Mouse (Mus musculus) megakaryocyte, embryonic 14.5 days (primary cell): ENCODE measurements around the gene Sec24b. TPM values are rescaled to one million over a fixed set of nuclear protein-coding genes. Genes with fewer than 3 reads are reported as not detected.

Experiments
- H3K27me3 ChIP-seq: replicated peaks from 2 replicates; pipeline ENCODE3; 2012; ENCODE audit warnings: inconsistent platforms
- H3K36me3 ChIP-seq: replicated peaks from 2 replicates; pipeline ENCODE3; 2012; ENCODE audit warnings: low read length, inconsistent platforms, mixed read lengths
- H3K4me1 ChIP-seq: 2 replicates; pipeline ENCODE4 v1.6.1; 2012; ENCODE audit warnings: inconsistent platforms
- H3K4me3 ChIP-seq: replicated peaks from 2 replicates; pipeline ENCODE3; 2012; ENCODE audit warnings: moderate library complexity, mild to moderate bottlenecking, inconsistent platforms
- H3K9me3 ChIP-seq: 2 replicates; pipeline ENCODE4 v1.6.1; 2012; ENCODE audit warnings: inconsistent platforms
- FLI1 ChIP-seq: IDR thresholded peaks from 2 replicates; pipeline ENCODE4 v1.6.1; 2012; ENCODE audit warnings: low read length, inconsistent platforms, mixed read lengths
- GATA1 ChIP-seq: IDR thresholded peaks from 3 replicates; pipeline ENCODE4 v1.6.1; 2012; ENCODE audit warnings: mixed read lengths, low read length, inconsistent platforms, borderline replicate concordance
- polyA plus RNA-seq: library from polyadenylated mRNA; stranded (reverse); fragments of >175 nt; gene quantifications from 2 replicates; pipeline ENCODE4 v1.2.3, GENCODE M21; 2012; ENCODE audit warnings: low replicate concordance; ENCODE audit not compliant: insufficient read depth

Sec24b gene
- polyA plus RNA-seq, 1 experiment: 52.7 TPM

- H3K4me1 ChIP-seq: peaks cover 4% of the 10 kb centered on the region; the same call in 1 of the 2 replicates
- no peak overlapping the region for H3K4me3 ChIP-seq
- TF ChIP-seq GATA1 (no peak), FLI1 (no peak)
- H3K36me3 ChIP-seq: no peaks in the 10 kb centered on the region
- H3K9me3 ChIP-seq: peaks cover 6% of the 10 kb centered on the region
- peaks cover 9% of the 10 kb centered on the region for H3K27me3 ChIP-seq
These were observed 19.3 kb upstream of the Sec24b start for GRCm38 (mm10) chr3:130080666-130081065.

- peaks cover 9% of the 10 kb centered on the region for H3K27me3 ChIP-seq
- no peak for TF ChIP-seq GATA1
- peaks cover 1% of the 10 kb centered on the region; the same call in 1 of the 2 replicates for H3K9me3 ChIP-seq
- H3K4me1 ChIP-seq: peaks cover 4% of the 10 kb centered on the region; the same call in 1 of the 2 replicates
- no peaks in the 10 kb centered on the region for H3K36me3 ChIP-seq
- H3K4me3 ChIP-seq: no peak overlapping the region
These were observed 18.4 kb upstream of the Sec24b start for GRCm38 (mm10) chr3:130079794-130080193.

GRCm38 (mm10) chr3:130077291-130077690, 15.9 kb upstream of the Sec24b start:
- peaks cover 16% of the 10 kb centered on the region for H3K4me1 ChIP-seq

GRCm38 (mm10) chr3:130075746-130076145, 14.4 kb upstream of the Sec24b start:
- H3K4me1 ChIP-seq: peaks cover 26% of the 10 kb centered on the region
- peaks cover 9% of the 10 kb centered on the region for H3K27me3 ChIP-seq
- no peak for TF ChIP-seq FLI1
- no peak for TF ChIP-seq GATA1
- H3K36me3 ChIP-seq: no peaks in the 10 kb centered on the region
- H3K4me3 ChIP-seq: no peak overlapping the region
- no peaks in the 10 kb centered on the region for H3K9me3 ChIP-seq

More at GRCm38 (mm10) chr3:130077291-130077690, 15.9 kb upstream of the Sec24b start:
- no peaks in the 10 kb centered on the region for H3K9me3 ChIP-seq
- H3K4me3 ChIP-seq: no peak overlapping the region
- H3K36me3 ChIP-seq: no peaks in the 10 kb centered on the region
- peaks cover 13% of the 10 kb centered on the region for H3K27me3 ChIP-seq
- TF ChIP-seq FLI1 (no peak), GATA1 (no peak)

- H3K27me3 ChIP-seq: peaks cover 10% of the 10 kb centered on the region
- no peaks in the 10 kb centered on the region for H3K9me3 ChIP-seq
- H3K4me3 ChIP-seq: no peak overlapping the region
- peaks cover 27% of the 10 kb centered on the region for H3K4me1 ChIP-seq
- H3K36me3 ChIP-seq: no peaks in the 10 kb centered on the region
- TF ChIP-seq FLI1 (no peak), GATA1 (no peak)
These were observed 11.7 kb upstream of the Sec24b start for GRCm38 (mm10) chr3:130073085-130073484.

GRCm38 (mm10) chr3:130071918-130072317, 10.6 kb upstream of the Sec24b start:
- Histone ChIP-seq H3K27me3 (peaks cover 10% of the 10 kb centered on the region), H3K4me3 (no peak overlapping the region), H3K36me3 (no peaks in the 10 kb centered on the region), H3K4me1 (peaks cover 27% of the 10 kb centered on the region), H3K9me3 (no peaks in the 10 kb centered on the region)
- TF ChIP-seq FLI1 (no peak), GATA1 (no peak)

- peaks cover 19% of the 10 kb centered on the region for H3K36me3 ChIP-seq
- peaks cover 51% of the 10 kb centered on the region for H3K4me1 ChIP-seq
- no peak for TF ChIP-seq FLI1
- TF ChIP-seq GATA1: no peak
- no peaks in the 10 kb centered on the region for H3K9me3 ChIP-seq
- peaks cover 20% of the 10 kb centered on the region for H3K27me3 ChIP-seq
- H3K4me3 ChIP-seq: peak overlapping the region; percentile 96
These were observed 840 bp downstream of the Sec24b start for GRCm38 (mm10) chr3:130060396-130061029.

GRCm38 (mm10) chr3:130059805-130060395, 1.5 kb downstream of the Sec24b start:
- Histone ChIP-seq H3K4me3 (peak overlapping the region; percentile 96), H3K36me3 (peaks cover 25% of the 10 kb centered on the region), H3K27me3 (peaks cover 19% of the 10 kb centered on the region), H3K9me3 (no peaks in the 10 kb centered on the region), H3K4me1 (peaks cover 57% of the 10 kb centered on the region)
- TF ChIP-seq FLI1 (no peak), GATA1 (no peak)

- Histone ChIP-seq H3K36me3 (peaks cover 40% of the 10 kb centered on the region), H3K4me3 (peak overlapping the region; percentile 42), H3K27me3 (peaks cover 9% of the 10 kb centered on the region), H3K9me3 (no peaks in the 10 kb centered on the region), H3K4me1 (peaks cover 71% of the 10 kb centered on the region)
- TF ChIP-seq FLI1: no peak
- no peak for TF ChIP-seq GATA1
These were observed 2.9 kb downstream of the Sec24b start for GRCm38 (mm10) chr3:130058488-130058887.

GRCm38 (mm10) chr3:130057569-130058345, 3.6 kb downstream of the Sec24b start:
- Histone ChIP-seq H3K36me3 (peaks cover 46% of the 10 kb centered on the region), H3K9me3 (no peaks in the 10 kb centered on the region), H3K4me3 (no peak overlapping the region), H3K27me3 (peaks cover 4% of the 10 kb centered on the region), H3K4me1 (peaks cover 78% of the 10 kb centered on the region)
- no peak for TF ChIP-seq FLI1
- no peak for TF ChIP-seq GATA1
